Mouse (Mus musculus): Measurements from ENCODE around the gene Tmem179b. TPM values are rescaled to one million over a fixed set of nuclear protein-coding genes. Genes with fewer than 3 reads are reported as not detected.

Gene Tmem179b
- total RNA-seq (2021): 44.7 and 45.9 TPM in 2 replicates
- long read RNA-seq, experiment 1, transcript Tmem179b-201 (5 exons, 818 nt): major isoform, 30 of 57 reads
- long read RNA-seq, experiment 1, transcript Tmem179b-203 (5 exons, 775 nt): minor isoform, 7 of 57 reads
- long read RNA-seq, experiment 1, partial matches to known transcripts: 1 of 57 reads
- long read RNA-seq, experiment 1, other reads (novel, unspliced or antisense): 18 of 57 reads
- long read RNA-seq, experiment 2, transcript Tmem179b-201 (5 exons, 818 nt): major isoform, 23 of 42 reads
- long read RNA-seq, experiment 2, transcript Tmem179b-203 (5 exons, 775 nt): minor isoform, 8 of 42 reads
- long read RNA-seq, experiment 2, partial matches to known transcripts: 3 of 42 reads
- long read RNA-seq, experiment 2, other reads (novel, unspliced or antisense): 8 of 42 reads

GRCm38 (mm10) chr19:8774086-8774835 is at the start of gene Tmem179b:
Gene Tmem179b, minus strand, starts transcription at chr19:8774467.
- peak; percentile 98 for DNase-seq

GRCm38 (mm10) chr19:8822696-8823095 is 48.4 kb upstream of the Tmem179b start:
- no peak for DNase-seq

- DNase-seq: no peak
These were observed 46.9 kb upstream of the Tmem179b start for GRCm38 (mm10) chr19:8821146-8821545.

GRCm38 (mm10) chr19:8820424-8820956 is 46.2 kb upstream of the Tmem179b start:
- DNase-seq: no peak

GRCm38 (mm10) chr19:8819596-8820423 is 45.5 kb upstream of the Tmem179b start, which contains the start of gene Hnrnpul2:
Gene Hnrnpul2, plus strand, starts transcription at chr19:8820010.
- DNase-seq: peak; percentile 99

- DNase-seq: peak; percentile 98
These were observed 44.7 kb upstream of the Tmem179b start, which contains the start of gene Ttc9c for GRCm38 (mm10) chr19:8818801-8819595. Gene Ttc9c, minus strand, starts transcription at chr19:8819333.

GRCm38 (mm10) chr19:8818301-8818798 is 44.1 kb upstream of the Tmem179b start:
- DNase-seq: no peak

- no peak for DNase-seq
These were observed 42.7 kb upstream of the Tmem179b start for GRCm38 (mm10) chr19:8817001-8817400.

GRCm38 (mm10) chr19:8815812-8816211 is 41.5 kb upstream of the Tmem179b start:
- DNase-seq: peak; percentile 44

- DNase-seq: no peak
These were observed 32.5 kb upstream of the Tmem179b start for GRCm38 (mm10) chr19:8806810-8807209.

- no peak for DNase-seq
These were observed 29.8 kb upstream of the Tmem179b start for GRCm38 (mm10) chr19:8803879-8804660.

GRCm38 (mm10) chr19:8803204-8803780 is 29.0 kb upstream of the Tmem179b start:
- no peak for DNase-seq

- DNase-seq: peak; percentile 96
These were observed 28.0 kb upstream of the Tmem179b start, which contains the start of gene Zbtb3 for GRCm38 (mm10) chr19:8802130-8802821. Gene Zbtb3, plus strand, starts transcription at chr19:8802555.

GRCm38 (mm10) chr19:8798947-8799315 is 24.7 kb upstream of the Tmem179b start:
- DNase-seq: no peak

- peak; percentile 94 for DNase-seq
These were observed 24.1 kb upstream of the Tmem179b start, which contains the start of gene Polr2g for GRCm38 (mm10) chr19:8798264-8798946. Gene Polr2g, minus strand, starts transcription at chr19:8798577.

- no peak for DNase-seq
These were observed 15.9 kb upstream of the Tmem179b start for GRCm38 (mm10) chr19:8790171-8790570.

- DNase-seq: no peak
These were observed 14.9 kb upstream of the Tmem179b start for GRCm38 (mm10) chr19:8789171-8789570.

GRCm38 (mm10) chr19:8788521-8788920 is 14.3 kb upstream of the Tmem179b start:
- no peak for DNase-seq
